Mouse (Mus musculus) stomach, postnatal 0 days (tissue): ENCODE results near the gene Abcb8.

Experiments used
- CTCF ChIP-seq: IDR thresholded peaks from 2 replicates; pipeline ENCODE4 v1.5.1; 2016; ENCODE audit warnings: antibody characterized with exemption, low read depth, mild to moderate bottlenecking, moderate library complexity
- EP300 ChIP-seq: optimal IDR thresholded peaks from 2 replicates; pipeline ENCODE3; 2016; ENCODE audit warnings: antibody characterized with exemption

DNA sequence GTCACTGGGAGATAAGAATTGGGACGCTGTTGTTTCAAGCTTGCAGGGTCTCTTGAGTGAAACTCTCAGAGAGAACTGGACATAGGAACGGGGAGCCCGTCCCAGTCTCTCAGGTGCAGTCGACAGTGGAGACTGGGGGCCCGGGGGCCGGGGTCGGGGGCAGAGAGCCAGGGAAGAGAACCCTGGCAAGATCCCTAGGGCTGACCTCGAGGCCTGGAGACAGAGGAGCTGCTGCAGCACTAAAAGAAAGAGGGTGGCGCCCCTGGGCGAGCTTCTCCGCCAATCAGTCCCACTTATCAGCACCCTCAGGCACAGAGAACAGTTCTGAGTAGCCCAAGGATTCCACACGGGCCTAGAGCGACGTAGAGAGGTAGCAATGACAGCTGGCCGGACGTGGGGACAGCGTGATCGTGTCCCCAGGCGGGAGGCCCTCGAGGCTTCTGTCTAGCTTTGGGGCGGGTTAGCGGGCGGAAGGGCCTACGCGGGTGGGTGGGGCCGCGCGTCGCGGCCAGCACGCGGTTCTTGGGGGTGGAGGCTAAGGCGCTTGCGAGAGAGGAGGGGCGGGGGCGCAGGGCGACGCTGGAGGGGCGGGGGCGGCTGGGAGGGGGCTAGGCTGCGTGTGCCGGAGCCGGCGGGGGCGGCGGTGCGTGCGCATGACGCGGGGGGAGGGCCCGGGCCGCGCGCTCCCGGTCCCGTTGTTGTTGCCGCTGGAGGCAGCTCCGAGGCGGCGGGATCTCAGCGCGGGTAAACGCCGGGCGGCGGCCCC lies 58.0 kb downstream of the Abcb8 start:
- TF ChIP-seq CTCF (no peak), EP300 (no peak)
